Mouse (Mus musculus): Measurements from ENCODE around the gene Gdf15. TPM values are rescaled to one million over a fixed set of nuclear protein-coding genes. Genes with fewer than 3 reads are reported as not detected.

Gdf15 gene
- polyA plus RNA-seq, 1 experiment, result not detected

GRCm38 (mm10) chr8:70605871-70606779 is 26.1 kb downstream of the Gdf15 start:
- Histone ChIP-seq H3K27ac (ENCODE audit: control insufficient read depth, insufficient read depth, low read depth, low read length, poor library complexity) (no peak overlapping the region), H3K4me3 (replicated peaks; ENCODE audit: control insufficient read depth, low read depth, low read length) (no peak overlapping the region), H3K4me1 (ENCODE audit: control insufficient read depth, insufficient read depth, low read length) (peaks cover 6% of the 10 kb centered on the region)
- TF ChIP-seq CTCF (IDR thresholded peaks at IDR 0.05; ENCODE audit: control insufficient read depth, insufficient read depth, low read length), result no peak
- TF ChIP-seq POLR2A (IDR thresholded peaks at IDR 0.05; ENCODE audit: borderline replicate concordance, control insufficient read depth, low read depth, low read length), result no peak
- WGBS, result 69% methylated on average over 9 of the region's 9 CpGs

- TF ChIP-seq POLR2A (IDR thresholded peaks at IDR 0.05; ENCODE audit: borderline replicate concordance, control insufficient read depth, low read depth, low read length) (no peak), CTCF (IDR thresholded peaks at IDR 0.05; ENCODE audit: control insufficient read depth, insufficient read depth, low read length) (no peak)
- no peak overlapping the region for H3K27ac ChIP-seq (ENCODE audit: control insufficient read depth, insufficient read depth, low read depth, low read length, poor library complexity)
- peaks cover 7% of the 10 kb centered on the region for H3K4me1 ChIP-seq (ENCODE audit: control insufficient read depth, insufficient read depth, low read length)
- WGBS, result 84% methylated on average over 7 of the region's 7 CpGs
- H3K4me3 ChIP-seq (replicated peaks; ENCODE audit: control insufficient read depth, low read depth, low read length), result no peak overlapping the region
These were observed 27.7 kb downstream of the Gdf15 start for GRCm38 (mm10) chr8:70604558-70604957.

GRCm38 (mm10) chr8:70602139-70602811 is 30.0 kb downstream of the Gdf15 start:
- WGBS, result 78% methylated on average over 13 of the region's 13 CpGs
- Histone ChIP-seq H3K4me3 (replicated peaks; ENCODE audit: control insufficient read depth, low read depth, low read length) (no peak overlapping the region), H3K27ac (ENCODE audit: control insufficient read depth, insufficient read depth, low read depth, low read length, poor library complexity) (no peak overlapping the region; the same call in 1 of the 2 replicates), H3K4me1 (ENCODE audit: control insufficient read depth, insufficient read depth, low read length) (peaks cover 3% of the 10 kb centered on the region)
- TF ChIP-seq CTCF (IDR thresholded peaks at IDR 0.05; ENCODE audit: control insufficient read depth, insufficient read depth, low read length), result no peak
- TF ChIP-seq POLR2A (IDR thresholded peaks at IDR 0.05; ENCODE audit: borderline replicate concordance, control insufficient read depth, low read depth, low read length), result 0 out of 2 replicates have a peak, but pooled peaks have one; percentile 20

GRCm38 (mm10) chr8:70601271-70601649 is 31.0 kb downstream of the Gdf15 start:
- peaks cover 3% of the 10 kb centered on the region for H3K4me1 ChIP-seq (ENCODE audit: control insufficient read depth, insufficient read depth, low read length)
- H3K4me3 ChIP-seq (replicated peaks; ENCODE audit: control insufficient read depth, low read depth, low read length), result no peak overlapping the region
- TF ChIP-seq CTCF (IDR thresholded peaks at IDR 0.05; ENCODE audit: control insufficient read depth, insufficient read depth, low read length) (no peak), POLR2A (IDR thresholded peaks at IDR 0.05; ENCODE audit: borderline replicate concordance, control insufficient read depth, low read depth, low read length) (no peak)
- peak overlapping the region; percentile 56 for H3K27ac ChIP-seq (ENCODE audit: control insufficient read depth, insufficient read depth, low read depth, low read length, poor library complexity)
- WGBS, result 6% methylated on average over 26 of the region's 26 CpGs

- WGBS, result 32% methylated on average over 10 of the region's 10 CpGs
- no peak for TF ChIP-seq CTCF (IDR thresholded peaks at IDR 0.05; ENCODE audit: control insufficient read depth, insufficient read depth, low read length)
- no peak for TF ChIP-seq POLR2A (IDR thresholded peaks at IDR 0.05; ENCODE audit: borderline replicate concordance, control insufficient read depth, low read depth, low read length)
- H3K27ac ChIP-seq (ENCODE audit: control insufficient read depth, insufficient read depth, low read depth, low read length, poor library complexity), result peak overlapping the region; percentile 76
- H3K4me1 ChIP-seq (ENCODE audit: control insufficient read depth, insufficient read depth, low read length), result peaks cover 3% of the 10 kb centered on the region
- H3K4me3 ChIP-seq (replicated peaks; ENCODE audit: control insufficient read depth, low read depth, low read length), result peak overlapping the region; percentile 5
These were observed 31.6 kb downstream of the Gdf15 start for GRCm38 (mm10) chr8:70600473-70601270.

- 87% methylated on average over 12 of the region's 12 CpGs for WGBS
- Histone ChIP-seq H3K4me3 (replicated peaks; ENCODE audit: control insufficient read depth, low read depth, low read length) (no peak overlapping the region), H3K27ac (ENCODE audit: control insufficient read depth, insufficient read depth, low read depth, low read length, poor library complexity) (no peak overlapping the region), H3K4me1 (ENCODE audit: control insufficient read depth, insufficient read depth, low read length) (peaks cover 4% of the 10 kb centered on the region)
- TF ChIP-seq CTCF (IDR thresholded peaks at IDR 0.05; ENCODE audit: control insufficient read depth, insufficient read depth, low read length) (no peak), POLR2A (IDR thresholded peaks at IDR 0.05; ENCODE audit: borderline replicate concordance, control insufficient read depth, low read depth, low read length) (no peak)
These were observed 32.6 kb downstream of the Gdf15 start for GRCm38 (mm10) chr8:70599507-70600290.

GRCm38 (mm10) chr8:70598722-70599121 is 33.5 kb downstream of the Gdf15 start:
- H3K27ac ChIP-seq (ENCODE audit: control insufficient read depth, insufficient read depth, low read depth, low read length, poor library complexity), result no peak overlapping the region
- peaks cover 4% of the 10 kb centered on the region for H3K4me1 ChIP-seq (ENCODE audit: control insufficient read depth, insufficient read depth, low read length)
- TF ChIP-seq CTCF (IDR thresholded peaks at IDR 0.05; ENCODE audit: control insufficient read depth, insufficient read depth, low read length), result no peak
- TF ChIP-seq POLR2A (IDR thresholded peaks at IDR 0.05; ENCODE audit: borderline replicate concordance, control insufficient read depth, low read depth, low read length), result no peak
- no peak overlapping the region for H3K4me3 ChIP-seq (replicated peaks; ENCODE audit: control insufficient read depth, low read depth, low read length)
- 93% methylated on average over 10 of the region's 10 CpGs for WGBS
